Mouse (Mus musculus): ENCODE measurements at regions not wholly inside any gene's neighbourhood (a gene's known extent, or its start where the extent isn't known, plus 50 kb on each side); places are given as distances from the start of the nearest gene placed in this dataset.

GRCm38 (mm10) chr4:101354086-101354855 lies 64.8 kb upstream of the Ak4 start:
- peak; percentile 55 for DNase-seq
- peak overlapping the region; percentile 96 for H3K4me3 ChIP-seq (ENCODE audit: insufficient read depth, low read depth, low read length)
- H3K4me1 ChIP-seq (ENCODE audit: control insufficient read depth, insufficient read depth, low read length): peaks cover 10% of the 10 kb centered on the region; the same call in 1 of the 2 replicates
- peak overlapping the region; percentile 94 for H3K27ac ChIP-seq (ENCODE audit: insufficient read depth, low read depth, low read length)
- H3K36me3 ChIP-seq (ENCODE audit: control insufficient read depth, insufficient read depth, low read length): no peaks in the 10 kb centered on the region; the same call in 1 of the 2 replicates
- WGBS: 14% methylated on average over 7 of the region's 7 CpGs
- TF ChIP-seq POLR2A (IDR thresholded peaks at IDR 0.05; ENCODE audit: low read depth, low read length): no peak
- TF ChIP-seq CTCF (conservative IDR thresholded peaks at IDR 0.05; ENCODE audit: insufficient read depth, insufficient read length, low read depth, low read length): no peak
- no peaks in the 10 kb centered on the region for H3K27me3 ChIP-seq (replicated peaks; ENCODE audit: control insufficient read depth, insufficient read depth, low read length)

- TF ChIP-seq CTCF (conservative IDR thresholded peaks at IDR 0.05; ENCODE audit: insufficient read depth, insufficient read length, low read depth, low read length) (no peak), POLR2A (IDR thresholded peaks at IDR 0.05; ENCODE audit: low read depth, low read length) (no peak)
- no peak overlapping the region for H3K4me3 ChIP-seq (ENCODE audit: insufficient read depth, low read depth, low read length)
- H3K36me3 ChIP-seq (ENCODE audit: control insufficient read depth, insufficient read depth, low read length): no peaks in the 10 kb centered on the region; the same call in 1 of the 2 replicates
- peaks cover 11% of the 10 kb centered on the region; the same call in 1 of the 2 replicates for H3K4me1 ChIP-seq (ENCODE audit: control insufficient read depth, insufficient read depth, low read length)
- H3K27ac ChIP-seq (ENCODE audit: insufficient read depth, low read depth, low read length): peak overlapping the region; percentile 69
- WGBS: 59% methylated on average over 4 of the region's 4 CpGs
- H3K27me3 ChIP-seq (replicated peaks; ENCODE audit: control insufficient read depth, insufficient read depth, low read length): no peaks in the 10 kb centered on the region
- DNase-seq: peak; percentile 38
Measured at GRCm38 (mm10) chr4:101352178-101352577, 66.9 kb upstream of the Ak4 start.

- Histone ChIP-seq H3K4me3 (ENCODE audit: insufficient read depth, low read depth, low read length) (no peak overlapping the region), H3K27me3 (replicated peaks; ENCODE audit: control insufficient read depth, insufficient read depth, low read length) (no peaks in the 10 kb centered on the region), H3K27ac (ENCODE audit: insufficient read depth, low read depth, low read length) (peak overlapping the region; percentile 49; the same call in 1 of the 2 replicates), H3K4me1 (ENCODE audit: control insufficient read depth, insufficient read depth, low read length) (peaks cover 11% of the 10 kb centered on the region; the same call in 1 of the 2 replicates), H3K36me3 (ENCODE audit: control insufficient read depth, insufficient read depth, low read length) (no peaks in the 10 kb centered on the region; the same call in 1 of the 2 replicates)
- TF ChIP-seq POLR2A (IDR thresholded peaks at IDR 0.05; ENCODE audit: low read depth, low read length) (no peak), CTCF (conservative IDR thresholded peaks at IDR 0.05; ENCODE audit: insufficient read depth, insufficient read length, low read depth, low read length) (no peak)
- WGBS: 63% methylated on average over 3 of the region's 3 CpGs
- peak; percentile 76 for DNase-seq
Measured at GRCm38 (mm10) chr4:101351716-101352115, 67.4 kb upstream of the Ak4 start.

GRCm38 (mm10) chr4:101350656-101351055 lies 68.4 kb upstream of the Ak4 start:
- peaks cover 2% of the 10 kb centered on the region; the same call in 1 of the 2 replicates for H3K36me3 ChIP-seq (ENCODE audit: control insufficient read depth, insufficient read depth, low read length)
- no peak for TF ChIP-seq CTCF (conservative IDR thresholded peaks at IDR 0.05; ENCODE audit: insufficient read depth, insufficient read length, low read depth, low read length)
- TF ChIP-seq POLR2A (IDR thresholded peaks at IDR 0.05; ENCODE audit: low read depth, low read length): no peak
- WGBS: 65% methylated on average over 8 of the region's 8 CpGs
- DNase-seq: peak; percentile 37
- no peaks in the 10 kb centered on the region for H3K27me3 ChIP-seq (replicated peaks; ENCODE audit: control insufficient read depth, insufficient read depth, low read length)
- no peak overlapping the region for H3K4me3 ChIP-seq (ENCODE audit: insufficient read depth, low read depth, low read length)
- peaks cover 11% of the 10 kb centered on the region; the same call in 1 of the 2 replicates for H3K4me1 ChIP-seq (ENCODE audit: control insufficient read depth, insufficient read depth, low read length)
- H3K27ac ChIP-seq (ENCODE audit: insufficient read depth, low read depth, low read length): peak overlapping the region; percentile 71

- Histone ChIP-seq H3K27ac (ENCODE audit: insufficient read depth, low read depth, low read length) (peak overlapping the region; percentile 71), H3K27me3 (replicated peaks; ENCODE audit: control insufficient read depth, insufficient read depth, low read length) (no peaks in the 10 kb centered on the region), H3K4me1 (ENCODE audit: control insufficient read depth, insufficient read depth, low read length) (peaks cover 11% of the 10 kb centered on the region; the same call in 1 of the 2 replicates), H3K4me3 (ENCODE audit: insufficient read depth, low read depth, low read length) (no peak overlapping the region), H3K36me3 (ENCODE audit: control insufficient read depth, insufficient read depth, low read length) (peaks cover 5% of the 10 kb centered on the region)
- peak; percentile 84 for DNase-seq
- TF ChIP-seq CTCF (conservative IDR thresholded peaks at IDR 0.05; ENCODE audit: insufficient read depth, insufficient read length, low read depth, low read length) (no peak), POLR2A (IDR thresholded peaks at IDR 0.05; ENCODE audit: low read depth, low read length) (no peak)
- 60% methylated on average over 3 of the region's 3 CpGs for WGBS
Measured at GRCm38 (mm10) chr4:101350222-101350621, 68.9 kb upstream of the Ak4 start.

GRCm38 (mm10) chr4:101349413-101349812 lies 69.7 kb upstream of the Ak4 start:
- Histone ChIP-seq H3K27ac (ENCODE audit: insufficient read depth, low read depth, low read length) (peak overlapping the region; percentile 26; the same call in 1 of the 2 replicates), H3K27me3 (replicated peaks; ENCODE audit: control insufficient read depth, insufficient read depth, low read length) (no peaks in the 10 kb centered on the region), H3K4me3 (ENCODE audit: insufficient read depth, low read depth, low read length) (no peak overlapping the region), H3K4me1 (ENCODE audit: control insufficient read depth, insufficient read depth, low read length) (peaks cover 11% of the 10 kb centered on the region; the same call in 1 of the 2 replicates), H3K36me3 (ENCODE audit: control insufficient read depth, insufficient read depth, low read length) (peaks cover 5% of the 10 kb centered on the region)
- DNase-seq: peak; percentile 87
- 9% methylated on average over 4 of the region's 4 CpGs for WGBS
- TF ChIP-seq CTCF (conservative IDR thresholded peaks at IDR 0.05; ENCODE audit: insufficient read depth, insufficient read length, low read depth, low read length): peak; percentile 36; the same call in 1 of the 2 replicates
- TF ChIP-seq POLR2A (IDR thresholded peaks at IDR 0.05; ENCODE audit: low read depth, low read length): no peak

GRCm38 (mm10) chr4:101347309-101347708 lies 71.8 kb upstream of the Ak4 start:
- H3K27ac ChIP-seq (ENCODE audit: insufficient read depth, low read depth, low read length): no peak overlapping the region

More at GRCm38 (mm10) chr4:101347309-101347708, 71.8 kb upstream of the Ak4 start:
- no peak for DNase-seq
- Histone ChIP-seq H3K27me3 (replicated peaks; ENCODE audit: control insufficient read depth, insufficient read depth, low read length) (no peaks in the 10 kb centered on the region), H3K4me3 (ENCODE audit: insufficient read depth, low read depth, low read length) (no peak overlapping the region), H3K4me1 (ENCODE audit: control insufficient read depth, insufficient read depth, low read length) (peaks cover 14% of the 10 kb centered on the region; the same call in 1 of the 2 replicates), H3K36me3 (ENCODE audit: control insufficient read depth, insufficient read depth, low read length) (peaks cover 9% of the 10 kb centered on the region)
- TF ChIP-seq POLR2A (IDR thresholded peaks at IDR 0.05; ENCODE audit: low read depth, low read length) (no peak), CTCF (conservative IDR thresholded peaks at IDR 0.05; ENCODE audit: insufficient read depth, insufficient read length, low read depth, low read length) (0 out of 2 replicates have a peak, but pooled peaks have one; percentile 17)
- 77% methylated on average over 6 of the region's 6 CpGs for WGBS
